Mouse (Mus musculus) brain, embryonic 14.5 days (tissue): Measurements from ENCODE around the gene Arid4a. TPM values are rescaled to one million over a fixed set of nuclear protein-coding genes. Genes with fewer than 3 reads are reported as not detected.

Source experiments
- DNase-seq: peaks from one replicate; pipeline ENCODE4 v3.0.0-alpha.2; 2011; ENCODE audit warnings: low read depth
- CTCF ChIP-seq: fragments of 200-500 bp; IDR thresholded peaks from 2 replicates; pipeline ENCODE4 v1.5.1; 2012; ENCODE audit warnings: inconsistent platforms, mild to moderate bottlenecking, moderate library complexity, borderline replicate concordance; ENCODE audit not compliant: insufficient read depth, insufficient read length; ENCODE audit errors: extremely low read depth
- POLR2A ChIP-seq: fragments of 200-500 bp; IDR thresholded peaks from 2 replicates; pipeline ENCODE4 v1.6.1; 2012; ENCODE audit warnings: mild to moderate bottlenecking, inconsistent platforms, borderline replicate concordance; ENCODE audit not compliant: poor library complexity, insufficient read depth, insufficient read length, severe bottlenecking; ENCODE audit errors: extremely low read depth
- polyA plus RNA-seq: library from polyadenylated mRNA; depleted of rRNA; stranded (reverse); fragments of >200 nt; gene quantifications from 2 replicates; pipeline ENCODE4 v1.2.3, GENCODE M21; 2012

The Arid4a gene
- polyA plus RNA-seq, 1 experiment, result 13.4 TPM

DNA sequence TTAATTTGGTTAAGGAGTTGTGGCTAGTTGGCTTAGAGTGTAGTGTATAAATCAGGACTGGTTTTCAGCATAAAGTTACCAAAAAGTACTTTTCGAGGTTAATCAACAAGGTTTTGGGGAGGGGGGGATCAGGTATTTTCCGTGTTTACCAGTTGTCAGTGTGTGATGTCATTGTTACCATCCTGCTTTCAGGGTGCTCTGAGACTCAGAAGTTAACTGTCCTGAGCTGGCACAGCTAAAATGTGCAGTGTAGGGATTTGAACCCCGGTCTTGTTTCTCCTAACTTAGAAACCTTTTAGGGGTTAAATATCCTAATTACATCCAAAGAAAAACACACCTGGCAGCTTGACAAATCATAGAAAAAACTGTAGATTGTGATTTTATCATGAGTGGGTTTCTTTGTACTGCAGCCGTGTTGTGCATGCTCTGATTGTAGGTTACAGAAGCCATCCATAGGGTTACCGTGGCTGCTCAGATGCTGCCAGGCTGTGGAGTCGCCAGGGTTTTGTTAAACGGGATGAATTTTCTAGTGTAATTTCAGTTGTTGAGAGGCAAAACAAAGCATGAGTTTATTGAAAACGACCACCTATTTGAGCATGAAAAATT, 31.8 kb downstream of the Arid4a start:
- TF ChIP-seq CTCF (no peak), POLR2A (no peak)
- no peak for DNase-seq

- TF ChIP-seq CTCF, result no peak
- no peak for TF ChIP-seq POLR2A
- DNase-seq, result peak; percentile 99
These were observed 32.3 kb downstream of the Arid4a start for GRCm38 (mm10) chr12:71048117-71048516.

- TF ChIP-seq POLR2A (no peak), CTCF (no peak)
- DNase-seq, result peak; percentile 27
These were observed 32.8 kb downstream of the Arid4a start for GRCm38 (mm10) chr12:71048561-71048960.

GRCm38 (mm10) chr12:71049596-71050265, 33.9 kb downstream of the Arid4a start:
- peak; percentile 57 for DNase-seq
- TF ChIP-seq CTCF, result no peak
- no peak for TF ChIP-seq POLR2A

GRCm38 (mm10) chr12:71051079-71051478, 35.3 kb downstream of the Arid4a start:
- DNase-seq, result peak; percentile 66
- peak; percentile 50; the same call in 1 of the 2 replicates for TF ChIP-seq CTCF
- no peak for TF ChIP-seq POLR2A

GRCm38 (mm10) chr12:71052341-71052995, 36.7 kb downstream of the Arid4a start:
- DNase-seq, result no peak
- TF ChIP-seq CTCF (no peak), POLR2A (no peak)

- TF ChIP-seq POLR2A, result no peak
- TF ChIP-seq CTCF, result no peak
- peak; percentile 13 for DNase-seq
These were observed 37.2 kb downstream of the Arid4a start for GRCm38 (mm10) chr12:71053031-71053430.

- TF ChIP-seq POLR2A, result no peak
- no peak for TF ChIP-seq CTCF
- DNase-seq, result no peak
These were observed 37.7 kb downstream of the Arid4a start for GRCm38 (mm10) chr12:71053486-71053885.

DNA sequence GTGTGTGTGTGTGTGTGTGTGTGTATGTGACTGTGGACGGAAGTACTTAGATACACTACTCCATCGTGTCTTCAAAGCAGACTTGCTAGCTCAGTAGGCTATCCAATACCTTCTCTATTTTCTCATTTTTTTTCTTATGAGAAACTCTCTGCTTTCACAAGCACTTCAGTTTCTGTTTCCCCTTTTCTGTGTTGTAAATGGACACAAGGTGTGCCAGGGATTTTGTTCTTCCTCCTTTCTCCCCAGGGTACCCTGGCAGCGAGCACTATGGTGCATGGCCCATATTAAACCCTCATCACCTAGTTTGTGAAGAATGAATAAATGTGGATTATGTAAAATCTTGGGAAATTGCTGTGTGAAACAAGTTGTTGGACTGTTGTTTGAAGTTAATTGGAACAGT, 39.7 kb downstream of the Arid4a start:
- no peak for TF ChIP-seq POLR2A
- TF ChIP-seq CTCF, result no peak

DNA sequence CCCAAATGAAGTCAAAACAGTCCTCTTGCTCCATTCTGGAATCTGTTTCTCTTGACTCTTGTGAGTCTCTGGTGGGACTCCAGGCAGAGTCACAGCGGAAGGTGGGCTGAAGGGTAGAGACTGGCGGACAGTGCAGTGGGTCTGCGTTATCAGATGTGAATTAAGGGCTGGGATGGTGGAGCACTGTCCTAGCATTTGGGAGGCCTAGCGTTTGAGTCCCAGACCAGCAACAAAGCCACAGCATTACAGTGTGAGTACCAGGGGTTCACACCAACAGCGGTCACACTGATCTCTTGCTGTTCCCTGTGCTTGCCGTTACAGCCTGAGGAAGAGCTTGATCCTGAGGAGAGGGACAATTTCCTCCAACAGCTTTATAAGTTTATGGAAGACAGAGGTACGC, 44.0 kb downstream of the Arid4a start:
- TF ChIP-seq POLR2A, result no peak
- TF ChIP-seq CTCF, result no peak
- DNase-seq, result no peak

More for the DNA sequence above, 39.7 kb downstream of the Arid4a start:
- DNase-seq, result no peak

DNA sequence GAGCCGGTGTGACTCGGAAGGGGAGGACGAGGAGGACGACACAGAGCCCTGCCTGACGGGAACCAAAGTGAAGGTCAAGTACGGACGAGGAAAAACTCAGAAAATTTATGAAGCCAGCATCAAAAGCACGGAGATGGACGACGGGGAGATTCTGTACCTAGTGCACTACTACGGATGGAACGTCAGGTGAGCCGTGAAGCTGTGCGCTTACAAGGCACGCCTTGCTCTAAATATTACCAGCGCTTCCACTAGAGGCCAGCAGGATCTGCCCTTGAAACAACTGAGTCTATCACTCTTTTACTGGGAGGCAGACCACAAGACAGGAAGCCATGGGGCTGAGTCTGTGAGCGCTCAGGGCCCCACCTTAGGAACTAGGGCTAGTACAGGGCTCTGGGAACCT, 54.1 kb downstream of the Arid4a start:
- no peak for DNase-seq
- TF ChIP-seq CTCF, result no peak
- TF ChIP-seq POLR2A, result no peak
